Mouse (Mus musculus): Measurements from ENCODE around the gene Adrb1.

DNA sequence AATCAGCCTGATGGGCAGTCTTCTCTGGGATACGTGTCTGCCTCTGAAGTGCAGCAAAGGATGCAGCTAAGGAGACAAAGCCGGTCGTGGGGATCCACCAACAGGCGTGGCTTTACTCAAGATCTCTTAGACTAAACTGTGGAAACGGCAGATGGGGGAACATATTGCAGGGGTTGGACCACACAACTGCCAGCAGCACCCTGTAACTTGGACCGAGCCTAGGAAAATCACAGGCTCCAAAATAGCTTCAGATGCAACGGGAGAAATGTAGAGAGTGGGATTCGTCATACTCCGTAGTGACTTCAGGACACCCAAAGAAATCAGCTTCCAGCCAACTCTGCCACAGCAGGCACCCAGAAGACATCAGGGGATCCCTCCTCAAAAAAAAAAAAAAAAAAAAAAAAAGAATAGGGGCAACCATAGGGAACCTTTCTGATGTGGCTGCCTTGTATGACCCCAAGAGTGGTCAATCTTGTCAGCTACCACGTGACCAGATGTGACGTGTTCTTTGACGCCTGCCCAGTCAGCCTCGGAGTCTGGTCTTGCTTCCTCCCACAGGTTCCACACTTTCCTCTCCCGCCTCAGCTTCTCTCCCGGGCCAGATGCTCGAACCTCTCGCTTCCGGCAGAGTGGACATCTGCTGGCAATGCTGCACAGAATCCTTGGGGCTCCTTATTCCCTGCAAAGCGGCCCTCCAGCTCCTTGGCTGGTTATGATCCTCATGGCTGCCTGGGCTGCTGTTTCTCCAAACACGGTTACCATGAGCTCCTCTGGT lies 24.4 kb upstream of the Adrb1 start:
- no peak for TF ChIP-seq POLR2A (IDR thresholded peaks at IDR 0.05; ENCODE audit: borderline replicate concordance, extremely low read depth, low read depth, low read length)
- no peak for TF ChIP-seq CTCF (IDR thresholded peaks at IDR 0.05; ENCODE audit: insufficient read depth, low read length)

Measured in lung, adult 2 months (tissue).